Mouse (Mus musculus) megakaryocyte, embryonic 14.5 days (primary cell): ENCODE measurements at regions not wholly inside any gene's neighbourhood (a gene's known extent, or its start where the extent isn't known, plus 50 kb on each side); places are given as distances from the start of the nearest gene placed in this dataset.

Source experiments
- H3K27me3 ChIP-seq: replicated peaks from 2 replicates; pipeline ENCODE3; 2012; ENCODE audit warnings: inconsistent platforms
- H3K36me3 ChIP-seq: replicated peaks from 2 replicates; pipeline ENCODE3; 2012; ENCODE audit warnings: low read length, inconsistent platforms, mixed read lengths
- H3K4me1 ChIP-seq: 2 replicates; pipeline ENCODE4 v1.6.1; 2012; ENCODE audit warnings: inconsistent platforms
- H3K4me3 ChIP-seq: replicated peaks from 2 replicates; pipeline ENCODE3; 2012; ENCODE audit warnings: moderate library complexity, mild to moderate bottlenecking, inconsistent platforms
- H3K9me3 ChIP-seq: 2 replicates; pipeline ENCODE4 v1.6.1; 2012; ENCODE audit warnings: inconsistent platforms
- FLI1 ChIP-seq: IDR thresholded peaks from 2 replicates; pipeline ENCODE4 v1.6.1; 2012; ENCODE audit warnings: low read length, inconsistent platforms, mixed read lengths
- GATA1 ChIP-seq: IDR thresholded peaks from 3 replicates; pipeline ENCODE4 v1.6.1; 2012; ENCODE audit warnings: mixed read lengths, low read length, inconsistent platforms, borderline replicate concordance

DNA sequence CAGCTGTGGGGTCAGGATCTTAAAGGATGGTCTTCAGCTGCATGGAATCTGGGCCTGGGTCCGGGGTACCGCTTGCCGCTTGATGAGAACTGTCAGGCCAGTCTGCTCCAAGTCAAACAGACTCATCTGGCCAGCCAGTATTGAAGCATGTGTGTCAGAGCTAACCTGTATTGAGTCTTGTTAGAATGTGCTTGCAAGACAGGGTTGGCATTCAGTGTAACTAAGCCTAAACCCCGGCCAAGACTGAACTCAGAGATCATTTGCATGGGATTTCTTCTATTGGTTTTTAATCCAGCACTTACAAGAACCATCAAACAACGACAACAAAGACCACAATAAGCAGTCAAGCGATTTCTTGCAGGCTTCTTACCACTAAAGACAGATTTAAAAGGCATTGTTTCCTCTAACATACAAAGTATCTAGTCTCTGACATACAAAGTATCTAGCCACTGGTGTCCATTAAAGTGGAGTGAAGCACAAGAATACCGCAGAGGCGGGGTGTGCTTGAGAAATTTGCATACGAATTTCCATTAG, 105.3 kb upstream of the Cmc1 start:
- no peak for TF ChIP-seq GATA1
- no peak for TF ChIP-seq FLI1
- H3K9me3 ChIP-seq, result no peaks in the 10 kb centered on the region

DNA sequence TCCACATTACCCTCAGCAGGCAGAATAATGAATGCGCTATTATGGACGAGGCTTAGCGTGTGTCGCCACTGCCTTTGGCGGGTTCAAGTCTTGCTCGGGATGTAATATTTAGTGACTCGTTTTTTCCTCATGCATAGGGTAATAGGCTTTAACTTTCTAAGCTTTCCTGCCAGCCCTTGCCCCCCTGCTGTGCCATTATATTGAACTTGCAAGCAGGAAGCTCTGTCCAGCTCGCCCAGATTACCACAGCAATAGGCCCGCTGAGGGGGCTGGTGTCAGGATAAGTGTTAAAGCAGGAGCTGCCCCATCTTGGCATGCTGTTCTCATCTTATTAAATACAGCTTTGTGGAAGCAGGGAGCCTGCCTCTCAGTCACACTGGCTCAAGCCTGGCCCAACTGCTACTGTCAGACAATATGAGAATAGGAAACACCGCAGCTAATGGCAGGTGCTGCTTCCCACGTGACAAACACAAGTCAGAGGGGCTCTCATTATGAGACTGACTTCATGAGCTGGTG, 105.8 kb upstream of the Cmc1 start:
- H3K36me3 ChIP-seq, result no peaks in the 10 kb centered on the region
- no peak overlapping the region for H3K4me3 ChIP-seq
- no peaks in the 10 kb centered on the region for H3K4me1 ChIP-seq
- H3K27me3 ChIP-seq, result no peaks in the 10 kb centered on the region
- no peaks in the 10 kb centered on the region for H3K9me3 ChIP-seq
- TF ChIP-seq FLI1 (no peak), GATA1 (no peak)

More for the DNA sequence above, 105.3 kb upstream of the Cmc1 start:
- Histone ChIP-seq H3K36me3 (no peaks in the 10 kb centered on the region), H3K4me3 (no peak overlapping the region), H3K4me1 (no peaks in the 10 kb centered on the region), H3K27me3 (no peaks in the 10 kb centered on the region)

DNA sequence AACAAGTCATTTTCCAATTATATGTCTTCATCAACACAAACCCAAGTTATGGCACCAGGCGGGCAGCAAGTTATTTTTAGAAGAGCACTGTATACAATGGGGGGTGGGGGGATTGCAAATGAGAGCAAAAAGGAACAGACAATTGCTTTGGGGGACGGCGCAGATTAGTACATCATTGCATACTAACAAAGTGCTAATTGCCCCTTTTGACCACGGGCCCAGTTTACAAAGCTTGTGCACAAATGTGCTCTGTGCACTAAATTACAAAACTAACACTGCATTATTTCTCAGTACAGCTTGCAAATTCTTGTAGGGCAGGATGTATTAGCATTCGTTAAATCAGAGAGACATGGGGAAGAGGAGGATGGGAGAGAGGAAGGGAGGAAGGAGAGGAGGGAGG, 116.3 kb upstream of the Cmc1 start:
- Histone ChIP-seq H3K36me3 (no peaks in the 10 kb centered on the region), H3K4me3 (no peak overlapping the region), H3K9me3 (peaks cover 4% of the 10 kb centered on the region; the same call in 1 of the 2 replicates), H3K27me3 (no peaks in the 10 kb centered on the region), H3K4me1 (no peaks in the 10 kb centered on the region)
- TF ChIP-seq GATA1 (no peak), FLI1 (no peak)

DNA sequence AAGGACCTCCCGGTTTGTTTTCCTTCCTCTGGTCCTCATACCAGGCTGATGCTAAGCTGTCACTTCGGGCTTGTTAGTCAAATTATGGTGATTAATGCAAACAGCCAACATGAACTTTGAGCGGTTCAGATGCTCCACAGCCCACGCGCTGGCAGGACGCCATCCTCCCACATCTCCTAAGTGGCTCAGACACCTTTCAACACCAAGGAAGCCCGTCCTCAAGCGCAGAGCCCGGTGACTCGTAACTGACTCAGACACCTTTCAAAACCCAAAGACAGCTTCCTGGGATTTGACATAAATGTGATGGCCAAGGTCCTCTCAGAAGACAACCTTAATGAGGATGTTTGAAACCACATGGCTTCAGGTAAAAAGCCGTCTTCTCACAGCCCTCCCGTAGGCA, 121.7 kb upstream of the Cmc1 start:
- no peaks in the 10 kb centered on the region for H3K27me3 ChIP-seq
- no peak for TF ChIP-seq FLI1
- TF ChIP-seq GATA1, result no peak
- no peaks in the 10 kb centered on the region for H3K36me3 ChIP-seq
- peaks cover 7% of the 10 kb centered on the region; the same call in 1 of the 2 replicates for H3K4me1 ChIP-seq
- no peak overlapping the region for H3K4me3 ChIP-seq
- peaks cover 11% of the 10 kb centered on the region; the same call in 1 of the 2 replicates for H3K9me3 ChIP-seq

DNA sequence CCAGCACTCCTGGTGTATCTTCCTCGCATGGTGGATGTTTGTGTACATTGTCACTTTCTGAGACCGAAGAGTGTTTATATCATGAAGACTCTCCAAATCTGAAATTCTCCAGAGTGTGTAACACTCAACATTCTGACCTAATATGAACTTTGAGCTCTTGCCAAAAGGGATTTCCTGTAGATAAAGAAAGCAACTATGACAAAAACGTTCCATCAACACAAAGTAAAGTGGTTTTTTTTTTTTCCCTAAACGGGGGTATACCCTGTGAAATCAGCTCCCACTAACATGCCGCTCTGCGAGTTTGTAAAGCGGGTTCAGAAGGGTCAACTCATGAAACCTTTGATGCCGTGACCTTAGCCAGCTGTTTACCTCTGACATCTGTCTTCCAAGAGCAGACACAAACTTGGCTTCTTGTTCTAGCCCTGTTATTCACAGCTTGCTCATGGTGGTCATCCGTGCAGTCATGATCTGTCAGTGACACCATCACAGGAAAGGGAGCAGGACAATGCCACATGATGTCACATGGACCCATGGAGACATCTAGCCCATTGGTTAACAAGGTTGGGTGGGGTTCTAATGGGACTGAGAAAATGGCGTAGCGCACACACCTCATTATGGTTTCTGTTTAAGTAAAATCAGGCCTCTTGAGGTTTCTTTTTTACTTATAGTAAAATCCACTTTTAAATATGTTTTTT, 122.9 kb upstream of the Cmc1 start:
- peaks cover 7% of the 10 kb centered on the region; the same call in 1 of the 2 replicates for H3K4me1 ChIP-seq
- H3K36me3 ChIP-seq, result no peaks in the 10 kb centered on the region
- H3K4me3 ChIP-seq, result peak overlapping the region; percentile 60
- peaks cover 11% of the 10 kb centered on the region; the same call in 1 of the 2 replicates for H3K9me3 ChIP-seq
- H3K27me3 ChIP-seq, result no peaks in the 10 kb centered on the region
- TF ChIP-seq GATA1, result no peak
- no peak for TF ChIP-seq FLI1

DNA sequence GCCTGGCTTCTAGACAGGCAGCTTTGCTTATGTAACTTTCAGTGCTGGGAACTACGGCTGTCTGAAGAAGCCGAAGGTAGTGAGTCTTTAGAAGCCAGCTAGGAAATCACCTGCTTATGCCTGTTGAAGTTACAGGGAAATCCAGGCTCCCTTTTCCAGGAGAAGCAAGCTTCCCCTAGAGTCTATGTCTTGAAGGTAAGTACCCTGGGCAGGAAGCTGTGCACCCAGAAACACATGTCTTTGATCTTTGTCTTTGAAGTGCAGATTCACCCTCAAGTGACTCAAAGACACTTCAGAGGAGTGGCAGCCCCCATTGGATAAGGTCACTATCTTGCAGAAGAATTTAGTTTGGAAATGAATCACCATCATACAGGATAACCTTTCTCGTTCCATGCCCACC, 135.5 kb upstream of the Cmc1 start:
- peaks cover 4% of the 10 kb centered on the region for H3K27me3 ChIP-seq
- H3K9me3 ChIP-seq, result no peaks in the 10 kb centered on the region
- H3K36me3 ChIP-seq, result no peaks in the 10 kb centered on the region
- TF ChIP-seq GATA1 (no peak), FLI1 (no peak)
- no peaks in the 10 kb centered on the region for H3K4me1 ChIP-seq
- no peak overlapping the region for H3K4me3 ChIP-seq

DNA sequence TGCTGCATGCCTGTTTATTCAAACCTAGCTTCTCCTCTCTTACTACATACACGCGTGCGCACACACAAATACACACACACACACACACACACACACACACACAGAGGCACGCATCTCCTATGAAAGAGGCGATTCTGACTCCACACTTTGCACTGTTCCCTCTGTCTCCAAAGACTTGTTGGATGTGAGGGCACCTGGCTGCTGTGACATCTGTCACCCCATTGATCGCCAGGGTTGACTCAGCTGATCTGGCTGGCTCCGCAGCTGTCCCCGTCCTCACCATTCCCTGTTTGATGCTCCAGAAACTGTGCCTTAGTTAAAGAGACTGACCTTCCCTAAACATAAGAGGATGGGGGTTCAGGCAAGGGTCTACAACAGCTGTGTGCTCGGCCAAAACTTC, 137.6 kb upstream of the Cmc1 start:
- peaks cover 4% of the 10 kb centered on the region for H3K27me3 ChIP-seq
- TF ChIP-seq GATA1 (no peak), FLI1 (no peak)
- H3K4me3 ChIP-seq, result no peak overlapping the region
- H3K4me1 ChIP-seq, result no peaks in the 10 kb centered on the region
- H3K36me3 ChIP-seq, result no peaks in the 10 kb centered on the region
- no peaks in the 10 kb centered on the region for H3K9me3 ChIP-seq

DNA sequence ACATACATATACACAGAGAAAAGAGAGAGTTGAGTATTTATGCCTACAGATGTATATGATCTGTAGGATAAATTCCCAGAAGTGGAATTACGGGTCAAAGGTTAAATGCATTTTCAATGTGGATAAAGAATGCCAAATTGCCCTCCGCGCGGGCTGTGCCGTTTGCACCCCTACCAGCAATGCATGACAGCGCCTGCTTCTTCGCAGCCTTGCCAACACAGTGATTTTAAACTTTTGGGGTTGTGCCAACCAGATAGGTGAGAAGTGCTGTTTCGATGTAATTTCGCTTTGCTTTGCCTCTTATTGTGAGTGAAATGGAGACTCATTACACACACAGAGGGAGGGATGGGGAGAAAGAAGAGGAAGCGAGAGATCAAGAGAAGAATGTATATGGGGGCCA, 142.9 kb upstream of the Cmc1 start:
- Histone ChIP-seq H3K4me3 (no peak overlapping the region), H3K4me1 (no peaks in the 10 kb centered on the region), H3K36me3 (no peaks in the 10 kb centered on the region), H3K9me3 (no peaks in the 10 kb centered on the region), H3K27me3 (no peaks in the 10 kb centered on the region)
- TF ChIP-seq FLI1 (no peak), GATA1 (no peak)

DNA sequence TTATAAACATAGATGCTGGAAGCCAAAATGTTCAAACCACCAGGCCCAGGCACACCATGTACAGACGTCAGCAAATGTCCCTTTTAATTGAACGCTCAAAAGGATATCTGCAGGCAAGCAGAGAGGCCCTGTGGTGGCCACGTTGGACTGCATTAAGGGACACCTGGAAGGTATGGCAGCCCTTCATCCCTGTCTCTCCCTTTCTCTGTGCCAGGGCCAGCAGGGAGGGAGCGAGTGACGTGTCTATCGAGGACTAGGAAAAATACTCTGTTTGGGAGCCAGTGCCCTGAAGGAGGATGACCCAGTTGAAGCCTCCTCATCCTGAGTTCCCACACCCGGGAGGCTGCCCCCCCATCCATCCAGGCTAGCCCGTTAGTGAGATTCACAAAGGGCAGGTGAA, 144.0 kb upstream of the Cmc1 start:
- Histone ChIP-seq H3K27me3 (no peaks in the 10 kb centered on the region), H3K36me3 (no peaks in the 10 kb centered on the region), H3K4me1 (no peaks in the 10 kb centered on the region), H3K9me3 (no peaks in the 10 kb centered on the region), H3K4me3 (no peak overlapping the region)
- TF ChIP-seq FLI1 (no peak), GATA1 (no peak)

DNA sequence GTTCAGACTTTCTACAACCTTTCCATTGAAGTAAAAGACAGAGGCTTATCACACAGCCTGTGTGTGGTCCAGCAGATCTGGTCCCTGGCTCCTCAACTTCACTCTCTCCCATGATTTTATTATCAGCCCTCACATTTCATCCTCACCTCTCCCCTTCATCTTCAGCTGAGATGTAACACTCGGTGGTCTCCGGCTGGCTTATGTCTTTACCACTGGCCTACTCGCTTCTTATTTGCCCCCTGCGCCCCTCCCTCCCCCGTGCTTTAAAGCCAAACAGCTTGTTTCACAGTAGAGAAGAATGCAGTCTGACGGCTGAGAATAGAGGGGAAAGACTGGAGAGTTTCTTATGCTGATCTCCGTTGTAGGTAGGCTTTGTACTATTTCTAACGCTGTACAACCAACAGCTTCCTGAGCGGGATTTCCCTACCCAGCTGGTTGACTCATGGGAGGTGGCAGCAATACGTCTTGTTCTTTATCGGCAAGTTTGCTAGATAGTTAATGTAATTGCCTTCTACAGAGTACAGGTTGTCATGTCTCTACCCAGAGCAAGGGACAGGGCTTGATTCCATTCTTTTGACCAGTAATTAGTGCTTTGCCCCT, 152.9 kb upstream of the Cmc1 start:
- Histone ChIP-seq H3K36me3 (no peaks in the 10 kb centered on the region), H3K27me3 (no peaks in the 10 kb centered on the region)
- TF ChIP-seq GATA1, result no peak
- no peak for TF ChIP-seq FLI1

More for the DNA sequence above, 152.9 kb upstream of the Cmc1 start:
- Histone ChIP-seq H3K4me3 (no peak overlapping the region), H3K4me1 (no peaks in the 10 kb centered on the region), H3K9me3 (no peaks in the 10 kb centered on the region)
